Mouse (Mus musculus): ENCODE measurements at regions not wholly inside any gene's neighbourhood (a gene's known extent, or its start where the extent isn't known, plus 50 kb on each side); places are given as distances from the start of the nearest gene placed in this dataset.
A peak's percentile ranks its signal among the peaks of the same experiment; 100 is the strongest.

DNA sequence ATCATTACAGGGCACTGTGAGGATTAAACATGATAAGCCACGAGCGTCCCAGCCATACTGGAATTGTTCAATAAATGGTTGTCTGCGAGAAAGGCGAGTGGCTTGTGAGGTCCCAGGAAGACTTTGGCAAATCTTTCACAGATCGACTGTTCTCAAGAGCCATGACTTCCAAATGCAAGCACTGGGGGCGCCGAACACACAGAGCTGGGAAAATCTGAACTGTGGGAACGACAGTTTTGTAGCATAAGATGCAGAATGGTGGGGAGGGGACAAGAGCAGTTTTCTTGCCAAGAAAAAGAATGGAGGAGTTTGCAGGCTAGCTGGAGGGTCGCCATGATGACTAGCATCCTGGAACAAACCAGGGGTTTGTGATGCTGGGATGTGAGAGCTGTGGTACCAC lies 300.8 kb downstream of the Bcor start:
- TF ChIP-seq POLR2A (IDR thresholded peaks at IDR 0.05; ENCODE audit: borderline replicate concordance, insufficient read depth, low read length) (no peak), CTCF (IDR thresholded peaks at IDR 0.05; ENCODE audit: borderline replicate concordance, insufficient read depth, low read depth, low read length) (0 out of 2 replicates have a peak, but pooled peaks have one; percentile 19)
